Mouse (Mus musculus): Measurements from ENCODE around the gene Glul. TPM values are rescaled to one million over a fixed set of nuclear protein-coding genes. Genes with fewer than 3 reads are reported as not detected.
A peak's percentile ranks its signal among the peaks of the same experiment; 100 is the strongest.

Glul gene
- total RNA-seq, 2 experiments from 2014 or later: 1,538 to 1,706 TPM

GRCm38 (mm10) chr1:153909213-153909962 lies 9.6 kb downstream of the Glul start:
- no peak for DNase-seq (ENCODE audit: low spot score in 2 of 2)

- DNase-seq (ENCODE audit: low spot score in 2 of 2): no peak
These were observed 10.2 kb downstream of the Glul start for GRCm38 (mm10) chr1:153909963-153910291.

- no peak for DNase-seq (ENCODE audit: low spot score in 2 of 2)
These were observed 10.7 kb downstream of the Glul start for GRCm38 (mm10) chr1:153910423-153910822.

- no peak for DNase-seq (ENCODE audit: low spot score in 2 of 2)
These were observed 11.6 kb downstream of the Glul start for GRCm38 (mm10) chr1:153911276-153911795.

GRCm38 (mm10) chr1:153913869-153914268 lies 14.1 kb downstream of the Glul start:
- DNase-seq (ENCODE audit: low spot score in 2 of 2): no peak

- DNase-seq (ENCODE audit: low spot score in 2 of 2): no peak
These were observed 18.9 kb downstream of the Glul start for GRCm38 (mm10) chr1:153918521-153919206.

GRCm38 (mm10) chr1:153921642-153922041 lies 21.9 kb downstream of the Glul start:
- DNase-seq (ENCODE audit: low spot score in 2 of 2): no peak

GRCm38 (mm10) chr1:153922571-153923021 lies 22.9 kb downstream of the Glul start:
- no peak for DNase-seq (ENCODE audit: low spot score in 2 of 2)

- no peak for DNase-seq (ENCODE audit: low spot score in 2 of 2)
These were observed 24.9 kb downstream of the Glul start for GRCm38 (mm10) chr1:153924395-153925385.

GRCm38 (mm10) chr1:153930431-153930830 lies 30.7 kb downstream of the Glul start:
- DNase-seq (ENCODE audit: low spot score in 2 of 2): no peak

- DNase-seq (ENCODE audit: low spot score in 2 of 2): no peak
These were observed 34.0 kb downstream of the Glul start for GRCm38 (mm10) chr1:153933772-153934171.

GRCm38 (mm10) chr1:153935844-153936380 lies 36.2 kb downstream of the Glul start:
- DNase-seq (ENCODE audit: low spot score in 2 of 2): no peak

- DNase-seq (ENCODE audit: low spot score in 2 of 2): no peak
These were observed 37.3 kb downstream of the Glul start for GRCm38 (mm10) chr1:153937025-153937424.

- DNase-seq (ENCODE audit: low spot score in 2 of 2): peak in 1 of 2 experiments; percentile 34
These were observed 41.2 kb downstream of the Glul start for GRCm38 (mm10) chr1:153940986-153941385.

GRCm38 (mm10) chr1:153945181-153945580 lies 45.4 kb downstream of the Glul start:
- DNase-seq (ENCODE audit: low spot score in 2 of 2): no peak

- no peak for DNase-seq (ENCODE audit: low spot score in 2 of 2)
These were observed 47.2 kb downstream of the Glul start for GRCm38 (mm10) chr1:153946971-153947370.

GRCm38 (mm10) chr1:153947837-153948236 lies 48.1 kb downstream of the Glul start:
- no peak for DNase-seq (ENCODE audit: low spot score in 2 of 2)

- DNase-seq (ENCODE audit: low spot score in 2 of 2): no peak
These were observed 53.5 kb downstream of the Glul start for GRCm38 (mm10) chr1:153953232-153953631.

GRCm38 (mm10) chr1:153953797-153954196 lies 54.1 kb downstream of the Glul start:
- no peak for DNase-seq (ENCODE audit: low spot score in 2 of 2)

GRCm38 (mm10) chr1:153957850-153958249 lies 58.1 kb downstream of the Glul start:
- no peak for DNase-seq (ENCODE audit: low spot score in 2 of 2)
